Mouse (Mus musculus) embryo, embryonic 11.5 days (tissue): Measurements from ENCODE around the gene Mtrex.

ENCODE experiments used
- DNase-seq: peaks from one replicate; pipeline ENCODE4 v3.0.0-alpha.2; 2012; ENCODE audit warnings: low read depth, low spot score

Mtrex gene

DNA sequence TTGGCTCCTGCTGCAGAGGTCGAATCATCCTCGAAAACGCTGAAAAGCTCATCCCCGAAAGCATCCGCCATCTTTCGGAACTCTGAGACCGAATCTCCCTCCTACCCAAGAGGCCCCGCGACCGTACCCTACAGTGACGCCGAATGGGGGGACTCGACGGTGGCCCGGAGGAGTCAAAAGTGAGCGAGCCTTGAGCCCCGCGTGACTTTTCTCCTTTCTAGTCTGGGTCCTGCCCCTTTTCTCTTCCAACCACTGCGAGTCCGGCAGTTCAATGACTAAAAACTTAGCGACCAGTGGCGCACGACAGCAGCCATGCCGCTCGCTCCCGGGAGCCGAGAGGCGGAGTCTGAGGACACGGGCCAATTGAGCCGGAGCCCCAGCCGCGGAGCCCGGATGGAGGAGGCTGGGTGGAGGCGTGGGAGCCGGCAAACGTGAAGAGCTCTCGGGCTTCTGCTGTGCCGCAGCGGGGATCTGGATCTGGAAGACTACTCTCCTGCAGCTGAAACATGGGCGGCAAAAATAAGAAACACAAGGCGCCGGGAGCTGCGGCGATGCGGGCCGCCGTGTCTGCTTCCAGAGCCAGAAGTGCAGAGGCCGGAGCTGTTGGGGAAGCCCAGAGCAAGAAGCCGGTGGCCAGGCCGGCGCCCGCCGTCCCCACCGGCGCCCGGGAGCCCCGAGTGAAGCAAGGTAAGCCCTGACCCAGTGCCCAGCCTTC, at the start of gene Mtrex, which contains the start of gene Dhx29:
Gene Mtrex, minus strand, starts transcription at position 112 of the 715 bp plus-strand sequence.
Gene Dhx29, plus strand, starts transcription at position 168 of the 715 bp plus-strand sequence.
- DNase-seq: peak; percentile 95

DNA sequence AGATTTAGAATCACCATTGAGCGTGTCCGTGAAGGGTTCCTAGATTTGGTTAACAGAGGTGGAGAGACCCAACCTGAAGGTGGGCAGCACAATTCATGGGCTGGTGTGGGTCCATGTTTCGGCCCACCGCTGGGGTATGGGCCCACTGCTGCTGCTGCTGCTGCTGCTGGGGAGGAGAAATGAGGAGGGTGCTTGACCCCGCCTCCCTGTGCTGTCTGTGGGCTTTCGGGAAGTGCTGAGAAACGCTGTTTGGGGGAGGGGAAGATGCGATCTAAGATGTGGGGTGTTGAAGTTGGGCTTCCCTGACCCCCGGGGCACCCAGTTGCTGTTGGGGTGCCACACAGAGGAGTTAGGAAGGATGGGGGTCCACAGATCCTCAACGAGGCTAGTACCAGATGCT, 49.5 kb upstream of the Mtrex start:
- DNase-seq: no peak

DNA sequence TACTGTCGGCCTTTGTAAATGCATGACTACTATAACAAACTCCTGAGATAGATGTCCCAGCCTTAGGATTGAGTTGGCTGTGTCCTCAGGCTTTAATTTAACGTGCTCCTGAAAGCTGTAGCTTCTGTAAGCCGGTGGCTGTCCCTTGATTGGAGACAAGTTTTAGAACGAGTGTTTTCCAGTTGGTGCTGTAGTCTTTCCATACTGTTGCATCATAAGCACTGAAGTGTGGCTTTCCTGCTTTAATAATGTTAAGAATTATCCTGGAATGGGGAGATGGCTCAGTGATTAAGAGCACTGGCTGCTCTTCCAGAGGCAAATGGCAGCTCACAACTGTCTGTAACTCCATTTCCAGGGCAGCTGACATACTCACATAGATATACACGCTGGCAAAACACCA, 40.1 kb upstream of the Mtrex start:
- DNase-seq: no peak

DNA sequence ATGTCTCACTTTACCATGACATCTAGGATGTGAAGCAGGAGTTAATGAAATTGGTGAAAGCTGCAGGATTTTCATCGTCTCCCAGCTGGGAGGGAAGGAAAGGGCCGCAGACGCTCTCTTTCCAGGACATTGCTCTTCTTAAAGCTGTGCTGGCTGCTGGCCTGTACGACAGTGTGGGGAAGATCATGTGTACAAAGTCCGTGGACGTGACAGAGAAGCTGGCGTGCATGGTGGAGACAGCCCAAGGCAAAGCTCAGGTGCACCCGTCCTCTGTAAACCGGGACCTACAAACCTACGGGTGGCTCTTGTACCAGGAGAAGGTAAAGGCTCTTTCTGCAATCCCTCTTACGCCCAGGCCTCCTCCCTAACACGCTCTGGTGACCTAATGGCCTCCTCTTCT, 37.2 kb upstream of the Mtrex start:
- DNase-seq: no peak

DNA sequence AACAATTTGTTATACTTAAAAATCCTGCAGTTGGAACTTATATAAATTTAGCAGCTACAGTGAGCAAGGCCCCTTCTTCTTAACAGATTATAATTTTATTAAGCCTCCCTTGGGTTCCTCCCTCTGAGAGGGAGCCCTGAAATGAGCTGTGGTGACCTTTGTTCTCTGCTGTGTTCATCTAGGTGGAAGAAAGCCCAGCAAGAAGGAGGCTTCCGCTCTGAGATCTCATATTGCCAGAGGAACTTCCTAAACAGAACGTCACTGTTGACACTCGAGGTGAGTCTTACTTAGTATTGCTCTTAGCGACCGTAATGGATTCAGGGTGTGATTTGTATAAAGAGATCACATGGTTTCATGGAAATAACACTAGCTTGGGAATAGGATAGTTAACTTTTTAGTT, 35.9 kb upstream of the Mtrex start:
- DNase-seq: no peak

DNA sequence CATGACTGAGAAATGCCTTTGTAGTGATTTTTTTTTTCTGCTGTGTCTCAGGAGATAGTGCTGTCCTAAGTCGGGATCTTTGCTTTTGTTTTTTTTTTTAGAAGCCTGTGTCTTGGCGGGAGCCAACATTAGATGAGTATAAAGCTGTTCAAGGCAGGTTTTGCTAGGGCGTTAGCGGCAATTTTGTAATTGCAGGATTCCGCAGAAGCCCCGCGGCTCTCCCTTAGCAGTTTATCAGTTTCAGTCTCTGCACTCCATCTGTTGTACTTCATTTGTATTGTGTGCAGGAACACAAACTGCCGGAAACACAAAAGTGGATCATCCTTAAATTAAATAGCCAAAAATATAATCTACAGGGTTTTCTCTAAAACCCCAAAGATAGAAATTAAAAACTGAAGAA, 26.9 kb upstream of the Mtrex start:
- DNase-seq: no peak

DNA sequence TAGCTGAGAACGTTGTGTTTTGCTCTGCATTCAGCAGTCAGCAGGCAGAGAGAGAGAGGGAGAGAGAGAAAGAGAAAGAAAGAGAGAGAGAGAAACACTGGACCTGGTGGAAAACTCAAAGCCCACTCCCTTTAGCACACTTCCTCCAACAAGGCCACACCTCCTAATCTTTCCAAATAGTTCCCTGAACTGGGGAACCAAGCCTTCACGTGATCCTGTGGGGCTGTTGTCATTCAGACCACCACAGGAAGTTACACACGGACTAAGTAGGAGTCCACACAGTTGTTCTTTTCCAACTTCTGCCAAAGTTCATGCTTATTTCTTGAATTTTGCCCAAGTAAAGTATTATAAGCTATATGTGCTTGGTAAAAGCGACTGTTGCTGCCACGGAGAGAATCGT, 18.7 kb upstream of the Mtrex start:
- DNase-seq: no peak

DNA sequence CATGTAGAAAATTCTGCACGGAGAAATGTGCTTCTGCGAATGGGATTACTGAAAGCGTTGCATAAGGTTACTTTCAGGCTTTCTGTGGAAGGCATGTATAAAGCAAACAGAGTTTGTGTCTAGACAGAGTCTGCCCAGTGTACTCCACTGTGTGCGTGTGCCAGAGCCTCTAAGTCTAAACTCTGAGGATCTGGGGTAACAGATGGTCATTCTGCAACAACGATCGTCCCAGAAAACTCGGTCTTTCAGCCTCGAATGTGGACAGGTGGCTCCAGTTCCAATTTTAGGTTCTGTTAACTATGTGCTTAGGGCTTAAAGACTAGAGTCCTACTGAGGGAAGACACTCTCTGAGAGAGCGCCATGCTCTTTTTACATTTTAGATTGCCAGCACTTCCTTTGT, 18.1 kb upstream of the Mtrex start:
- DNase-seq: no peak

DNA sequence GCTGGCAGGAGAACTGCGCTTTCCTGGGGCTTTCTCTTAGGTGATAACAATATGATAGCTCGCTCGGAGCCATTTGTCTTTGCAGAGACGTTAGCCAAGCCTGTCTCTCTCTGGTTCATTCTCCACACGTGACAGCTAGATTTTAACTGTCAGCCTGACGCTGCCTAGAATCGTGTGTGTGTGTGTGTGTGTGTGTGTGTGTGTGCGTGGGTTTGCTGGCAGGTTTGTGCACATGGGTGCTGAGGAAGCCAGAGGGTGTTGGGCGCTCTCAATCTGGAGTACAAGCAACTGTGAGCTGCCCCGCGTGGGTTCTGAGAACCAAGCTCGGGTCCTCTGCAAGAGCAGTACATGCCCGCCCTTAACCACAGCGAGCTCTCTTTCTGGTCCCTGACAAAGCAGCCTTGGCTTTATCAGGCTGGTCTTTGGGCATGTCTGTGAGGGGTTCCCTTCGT, 14.7 kb upstream of the Mtrex start:
- DNase-seq: no peak

DNA sequence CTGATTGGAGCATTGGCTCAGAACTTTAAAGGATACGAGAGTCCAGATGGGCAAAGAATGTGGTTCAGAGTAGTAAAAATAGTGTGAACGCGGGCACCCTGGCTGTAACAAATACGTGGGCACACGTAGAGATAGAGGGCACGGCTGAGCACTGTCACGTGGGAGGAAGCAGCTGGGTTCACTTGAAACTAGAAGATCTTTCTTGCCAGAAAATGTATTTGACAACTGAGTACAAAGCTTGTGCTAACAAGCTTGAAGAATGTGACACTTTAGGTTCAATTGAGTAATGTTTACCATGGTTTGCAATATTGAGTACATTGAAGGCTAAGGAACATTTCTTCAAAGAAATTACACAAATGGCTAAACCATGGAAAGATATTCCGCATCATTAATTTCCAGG, 10.9 kb upstream of the Mtrex start:
- DNase-seq: no peak

DNA sequence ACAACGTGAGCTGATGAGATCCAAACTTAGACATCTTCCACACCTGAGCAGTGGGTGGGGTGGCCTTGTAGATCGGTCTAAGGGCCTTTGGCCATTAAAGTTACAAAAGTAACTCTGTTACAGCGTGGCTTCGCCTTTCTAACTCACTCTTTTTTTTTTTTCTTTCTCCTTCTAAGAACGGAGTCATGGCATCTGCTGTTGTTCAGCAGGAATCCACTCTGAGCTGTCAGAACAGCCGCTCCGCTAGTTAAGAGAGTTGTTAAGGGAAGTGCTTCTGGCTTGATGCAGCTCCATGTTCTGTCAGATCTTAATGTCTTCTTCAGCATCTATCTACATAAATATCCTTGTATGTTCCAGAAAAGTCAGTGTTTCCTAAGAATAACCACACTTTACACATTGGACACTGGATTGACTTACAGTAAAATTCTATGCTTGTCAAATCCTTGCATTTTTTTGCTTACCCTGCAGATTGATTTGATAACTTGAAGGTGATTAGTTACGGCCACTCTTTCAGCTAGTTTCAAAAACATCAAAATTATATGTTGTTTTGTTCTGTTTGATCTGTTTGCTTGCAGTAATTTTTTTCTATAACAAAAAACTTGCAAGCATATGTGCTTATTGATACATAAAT, 955 bp upstream of the Mtrex start:
- DNase-seq: no peak

DNA sequence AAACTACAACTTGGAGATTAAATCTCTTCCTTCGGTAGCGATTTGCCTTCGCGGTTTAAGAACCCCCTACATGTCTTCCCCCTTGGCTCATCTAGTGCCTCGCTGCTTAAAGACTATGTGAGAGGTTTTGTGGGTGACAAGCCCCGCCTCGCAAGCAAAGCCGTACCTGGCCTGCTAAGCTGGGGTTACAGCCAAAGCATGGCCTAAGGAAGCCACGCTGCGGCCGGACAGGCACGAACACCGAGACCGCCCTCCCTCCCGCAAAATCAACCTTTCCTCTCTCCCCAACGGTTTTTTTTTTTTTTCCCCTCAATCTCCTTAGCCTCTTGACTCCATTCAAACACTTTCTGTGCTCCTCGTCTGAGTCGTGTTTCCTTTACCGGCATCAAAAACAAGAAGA, 402 bp downstream of the Mtrex start:
- DNase-seq: peak; percentile 11

DNA sequence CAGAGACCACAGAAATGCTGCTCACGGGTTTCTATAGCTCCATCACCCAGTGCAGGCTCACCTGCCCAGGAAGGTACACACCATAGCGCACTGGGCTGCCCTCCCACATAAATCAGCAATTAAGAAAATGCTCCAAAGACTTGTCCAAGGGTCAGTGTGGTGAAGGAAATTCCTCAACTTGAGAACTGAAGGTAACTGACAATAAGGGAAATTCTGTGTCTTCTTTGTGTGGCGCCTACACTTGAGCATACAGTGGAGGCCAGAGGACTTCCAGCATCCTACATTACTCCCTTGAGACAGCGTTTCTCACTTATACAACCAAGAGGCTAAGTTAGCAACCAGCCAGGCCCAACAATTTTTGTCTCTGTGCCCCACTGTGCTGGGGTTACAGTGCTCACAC, 1.2 kb downstream of the Mtrex start:
- no peak for DNase-seq

DNA sequence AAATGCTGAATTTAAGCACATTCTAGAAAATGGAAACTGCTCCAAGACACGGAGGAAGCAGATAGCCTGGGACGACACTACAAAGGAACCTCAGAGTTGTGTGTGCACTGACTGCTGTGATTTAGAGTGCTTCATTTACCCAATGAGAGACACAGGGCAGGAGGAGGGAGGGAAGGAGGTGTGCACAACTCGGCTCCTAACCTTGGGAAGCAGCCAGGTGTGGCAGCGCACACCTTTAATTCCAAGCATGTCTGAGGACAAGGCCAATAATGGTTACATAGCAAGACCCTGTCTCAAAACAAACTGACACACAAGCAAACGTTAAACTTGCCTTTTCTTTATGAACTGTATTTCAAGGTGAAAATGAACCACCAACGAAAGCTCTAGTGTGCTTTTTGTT, 1.9 kb downstream of the Mtrex start:
- no peak for DNase-seq

DNA sequence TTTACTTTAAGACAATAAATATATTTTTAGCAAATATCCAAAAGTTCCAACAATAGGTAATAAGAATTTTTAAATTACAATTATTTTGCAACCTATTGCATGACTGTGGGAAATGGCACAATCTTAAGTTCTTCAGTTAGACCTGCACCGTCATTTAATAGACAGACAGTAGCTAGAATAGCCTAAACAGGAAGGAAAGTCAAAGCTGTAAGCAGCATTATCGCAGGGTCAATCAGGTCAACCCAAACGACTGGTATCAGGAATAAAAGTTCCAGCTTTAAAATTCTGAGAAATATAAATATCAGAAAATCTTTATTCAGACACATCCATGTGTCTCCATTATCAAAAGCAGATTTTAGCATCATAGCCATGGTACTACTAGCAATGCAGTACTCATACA, 6.3 kb downstream of the Mtrex start:
- DNase-seq: no peak

DNA sequence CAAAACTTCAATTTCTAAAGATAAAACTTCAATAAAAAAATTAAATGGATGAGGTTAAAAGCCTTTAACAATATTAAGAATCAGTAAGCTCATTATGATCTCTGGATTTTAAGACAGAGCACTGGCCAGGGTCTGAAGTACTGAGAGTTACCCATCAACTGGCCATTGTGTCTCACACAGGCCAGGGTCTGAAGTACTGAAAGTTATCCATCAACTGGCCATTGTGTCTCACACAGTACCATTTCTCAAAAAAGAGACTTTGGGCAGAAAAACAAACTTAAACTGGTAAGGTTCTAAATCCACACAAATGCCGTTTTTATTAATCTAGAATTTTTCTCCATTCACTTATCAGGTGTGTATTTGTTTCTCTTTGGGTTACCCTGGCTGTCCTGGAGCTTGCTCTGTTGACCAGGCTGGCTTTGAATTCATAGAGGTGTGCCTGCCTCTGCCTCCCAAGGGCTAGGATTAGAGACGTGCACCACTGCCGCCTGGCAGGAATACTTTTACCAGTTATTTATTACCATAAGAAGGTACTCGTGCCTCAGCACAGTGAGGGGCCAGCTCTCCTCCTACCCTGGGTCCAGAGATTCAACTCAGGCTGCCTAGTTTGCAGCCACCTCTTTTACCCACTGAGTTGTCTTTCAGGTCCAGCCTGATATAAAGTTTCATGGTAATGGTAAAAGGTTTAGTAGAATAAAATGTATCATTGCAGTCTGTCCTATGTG, 7.9 kb downstream of the Mtrex start:
- no peak for DNase-seq

DNA sequence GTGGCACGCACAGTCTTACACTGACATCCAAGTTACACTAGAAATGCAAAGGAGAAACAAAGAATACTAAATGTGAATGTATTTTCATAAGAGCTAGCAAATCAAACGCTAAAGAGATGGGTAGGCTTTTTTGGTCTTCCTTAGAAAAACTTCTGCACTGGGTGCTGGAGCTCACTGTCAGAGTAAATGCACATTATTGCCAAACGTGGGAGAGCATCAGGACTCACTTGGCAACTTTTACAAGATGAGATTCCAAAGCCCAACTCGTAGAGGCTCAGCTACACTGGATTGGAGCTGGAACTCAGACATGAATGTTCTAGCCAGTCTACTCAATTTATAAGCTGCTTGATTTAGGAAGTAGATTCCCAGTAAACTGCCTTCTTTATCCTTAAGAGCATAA, 16.8 kb downstream of the Mtrex start:
- DNase-seq: no peak

DNA sequence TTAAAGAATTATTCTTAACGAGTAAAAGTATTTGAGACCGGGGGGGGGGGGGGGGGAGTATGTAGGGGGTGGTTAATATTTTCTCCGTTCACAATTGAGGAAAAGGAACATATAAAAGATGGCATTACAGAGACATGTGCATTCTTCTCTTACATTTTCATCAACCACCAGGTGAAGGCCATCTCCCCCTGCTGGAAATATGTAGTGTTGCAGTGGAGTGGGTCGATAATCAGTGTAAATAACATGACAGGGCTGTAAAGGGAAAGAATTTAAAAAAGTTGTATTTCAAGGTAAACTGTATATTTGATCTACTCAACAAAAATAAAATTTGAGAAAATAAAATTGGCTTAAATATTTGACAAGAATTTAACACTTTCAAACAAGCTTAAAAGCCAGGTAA, 17.5 kb downstream of the Mtrex start:
- DNase-seq: peak; percentile 31

DNA sequence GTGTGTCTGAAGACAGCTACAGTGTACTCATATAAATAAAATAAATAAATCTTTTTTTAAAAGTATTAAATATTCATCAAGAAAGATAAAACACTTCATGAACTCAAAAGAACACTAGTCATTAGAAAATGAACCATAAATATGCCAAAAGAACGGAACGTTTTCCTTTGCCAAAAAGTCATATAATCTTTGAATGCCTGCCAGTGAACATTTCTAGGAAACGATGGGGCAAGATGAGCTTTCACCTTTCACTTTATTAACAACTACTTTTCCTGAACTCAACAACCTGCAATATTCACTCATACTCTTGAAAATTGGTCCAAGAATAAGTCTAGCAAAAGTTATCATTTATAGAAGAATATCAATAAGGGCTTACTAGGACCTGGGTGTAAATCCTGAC, 25.0 kb downstream of the Mtrex start:
- no peak for DNase-seq

DNA sequence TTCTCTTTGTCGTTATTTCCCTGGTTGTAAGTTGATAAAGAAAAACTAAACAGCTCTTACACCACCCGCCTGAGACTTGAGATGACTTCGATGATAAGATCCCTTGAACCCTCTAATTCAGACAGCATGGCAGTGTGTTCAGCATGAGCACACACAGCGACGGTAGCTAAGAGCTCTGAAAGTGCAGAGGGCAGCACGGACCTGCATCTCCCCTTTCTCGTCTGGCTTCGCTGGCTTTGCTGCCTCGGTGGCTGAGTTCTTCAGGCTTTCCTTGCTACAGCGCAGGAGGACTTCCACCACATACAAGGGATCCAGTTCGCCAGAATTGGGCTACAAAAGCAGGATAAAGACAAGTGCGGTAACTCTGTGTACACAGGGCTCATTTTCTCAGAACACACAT, 40.0 kb downstream of the Mtrex start:
- no peak for DNase-seq

DNA sequence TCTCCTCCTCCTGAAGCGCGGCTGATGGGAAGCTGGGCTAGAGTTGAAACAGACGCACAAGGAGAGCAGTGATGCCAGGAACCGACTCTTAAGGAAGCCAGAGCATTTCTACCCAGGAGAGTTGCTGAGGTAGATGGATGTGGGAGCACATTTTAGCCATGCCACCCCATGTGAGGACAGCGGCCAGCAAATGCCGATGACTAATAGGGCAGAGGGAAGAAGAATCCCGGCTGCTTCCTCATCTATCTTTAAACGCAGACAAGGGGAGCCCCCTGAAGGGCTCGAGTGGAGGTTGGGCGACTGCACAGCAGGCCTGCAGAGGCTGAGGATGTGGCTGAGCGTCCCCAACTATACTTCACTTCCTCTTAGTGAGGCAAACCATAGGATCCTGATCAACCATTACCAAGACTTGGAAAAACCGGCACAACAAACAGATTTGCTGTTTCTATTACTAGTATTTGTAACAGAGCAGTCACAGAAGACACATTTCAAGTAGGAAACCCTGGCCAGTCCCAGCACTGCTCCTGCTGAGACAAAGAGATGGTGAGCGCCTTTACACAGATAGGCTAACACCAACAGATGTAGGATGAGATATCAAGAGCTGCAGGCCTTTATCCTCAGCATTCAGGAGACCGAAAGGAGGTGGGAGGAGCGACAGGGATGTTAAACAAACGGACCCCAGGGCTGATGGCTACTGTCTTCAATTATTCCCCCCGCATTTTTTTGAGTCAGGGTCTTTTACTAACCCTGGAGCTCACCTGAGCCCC, 55.5 kb downstream of the Mtrex start:
- no peak for DNase-seq

DNA sequence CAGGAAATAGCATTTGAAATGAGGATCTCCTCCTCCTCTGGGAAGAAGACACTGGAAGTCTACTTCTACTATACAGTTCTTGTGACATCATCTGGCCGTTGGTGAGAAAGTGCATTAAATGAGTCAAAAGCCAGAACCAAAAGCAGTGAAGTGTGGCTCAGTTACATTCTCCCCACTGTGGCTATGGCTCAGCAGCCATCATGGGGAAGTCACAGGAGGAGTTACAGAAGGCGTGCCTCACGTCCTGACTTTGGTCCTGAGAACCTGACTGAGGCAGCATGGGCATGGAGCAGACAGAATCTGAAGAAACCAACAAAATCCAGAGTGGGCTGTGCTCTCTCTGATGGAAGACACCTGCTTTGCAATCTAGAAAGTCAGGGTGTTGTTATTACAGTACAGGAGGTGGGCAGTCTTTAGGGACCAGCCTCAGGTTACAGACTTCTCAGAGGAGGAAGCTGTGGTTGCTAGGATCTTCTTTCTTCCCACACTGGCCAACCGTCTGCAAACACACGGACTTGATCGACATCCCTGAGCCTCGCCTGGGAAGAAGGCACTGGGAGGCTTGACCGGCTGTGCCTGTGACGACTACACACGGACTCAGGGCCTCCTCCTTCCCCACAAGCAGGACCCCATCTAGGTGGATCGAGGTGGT, 57.0 kb downstream of the Mtrex start:
- DNase-seq: no peak
